Mouse (Mus musculus) lung, postnatal 0 days (tissue): ENCODE measurements around the gene Rhbdl3. TPM values are rescaled to one million over a fixed set of nuclear protein-coding genes. Genes with fewer than 3 reads are reported as not detected.

Experiments
- ATAC-seq: fragments of 200-750 bp; cut with Nextera tagmentation; 2 replicates; pipeline ENCODE4 v1.8.0; 2017; ENCODE audit warnings: moderate library complexity
- DNase-seq: peaks from one replicate; pipeline ENCODE4 v3.0.0-alpha.2; 2016; ENCODE audit warnings: low spot score
- H3K27ac ChIP-seq: fragments of 300-500 bp; sonication (generic); 2 replicates; pipeline ENCODE4 v1.5.1; 2014; ENCODE audit warnings: antibody characterized with exemption, mild to moderate bottlenecking, low read length, mixed read lengths
- H3K27me3 ChIP-seq: fragments of 300-500 bp; sonication (generic); replicated peaks from 2 replicates; pipeline ENCODE4 v1.6.1; 2014; ENCODE audit warnings: low read length, mixed read lengths; ENCODE audit not compliant: insufficient read depth
- H3K36me3 ChIP-seq: fragments of 300-500 bp; sonication (generic); 2 replicates; pipeline ENCODE4 v1.6.1; 2014; ENCODE audit warnings: low read length, mixed read lengths; ENCODE audit not compliant: insufficient read depth
- H3K4me1 ChIP-seq: fragments of 300-500 bp; sonication (generic); 2 replicates; pipeline ENCODE4 v1.6.1; 2014; ENCODE audit warnings: antibody characterized with exemption, low read depth, low read length, mixed read lengths; ENCODE audit not compliant: insufficient read depth
- H3K4me2 ChIP-seq: fragments of 300-500 bp; sonication (generic); replicated peaks from 2 replicates; pipeline ENCODE4 v1.6.1; 2014; ENCODE audit warnings: low read depth, mild to moderate bottlenecking, low read length, moderate library complexity, mixed read lengths
- H3K4me3 ChIP-seq: fragments of 300-500 bp; sonication (generic); 2 replicates; pipeline ENCODE4 v1.5.1; 2014; ENCODE audit warnings: low read depth, low read length
- H3K9ac ChIP-seq: fragments of 300-500 bp; sonication (generic); replicated peaks from 2 replicates; pipeline ENCODE4 v1.6.1; 2014; ENCODE audit warnings: low read depth, mild to moderate bottlenecking
- H3K9me3 ChIP-seq: fragments of 300-500 bp; sonication (generic); 2 replicates; pipeline ENCODE4 v1.6.1; 2016; ENCODE audit warnings: low read length, mixed read lengths
- CTCF ChIP-seq: IDR thresholded peaks from 2 replicates; pipeline ENCODE4 v1.5.1; 2016; ENCODE audit warnings: antibody characterized with exemption, mild to moderate bottlenecking
- EP300 ChIP-seq: IDR thresholded peaks from 2 replicates; pipeline ENCODE4 v1.6.1; 2016; ENCODE audit warnings: antibody characterized with exemption, mild to moderate bottlenecking, control low read depth
- WGBS: fragments of 180-500 bp; shearing (Covaris S2); extraction: QIAGEN DNeasy Blood & Tissue Kit; methylation state at CpG from one replicate; pipeline ENCODE4 v1.1.7; 2014; 5-methylcytosine and 5-hydroxymethylcytosine counted together
- polyA plus RNA-seq: library from polyadenylated mRNA; unstranded; fragments of >200 nt; fragmentation: Nextera tagmentation; extraction: Ambion mirVana; gene quantifications from 2 replicates; pipeline ENCODE4 v1.2.1, GENCODE M21; 2015

Gene Rhbdl3
- polyA plus RNA-seq, result 0.86 and 1.3 TPM in 2 replicates

DNA sequence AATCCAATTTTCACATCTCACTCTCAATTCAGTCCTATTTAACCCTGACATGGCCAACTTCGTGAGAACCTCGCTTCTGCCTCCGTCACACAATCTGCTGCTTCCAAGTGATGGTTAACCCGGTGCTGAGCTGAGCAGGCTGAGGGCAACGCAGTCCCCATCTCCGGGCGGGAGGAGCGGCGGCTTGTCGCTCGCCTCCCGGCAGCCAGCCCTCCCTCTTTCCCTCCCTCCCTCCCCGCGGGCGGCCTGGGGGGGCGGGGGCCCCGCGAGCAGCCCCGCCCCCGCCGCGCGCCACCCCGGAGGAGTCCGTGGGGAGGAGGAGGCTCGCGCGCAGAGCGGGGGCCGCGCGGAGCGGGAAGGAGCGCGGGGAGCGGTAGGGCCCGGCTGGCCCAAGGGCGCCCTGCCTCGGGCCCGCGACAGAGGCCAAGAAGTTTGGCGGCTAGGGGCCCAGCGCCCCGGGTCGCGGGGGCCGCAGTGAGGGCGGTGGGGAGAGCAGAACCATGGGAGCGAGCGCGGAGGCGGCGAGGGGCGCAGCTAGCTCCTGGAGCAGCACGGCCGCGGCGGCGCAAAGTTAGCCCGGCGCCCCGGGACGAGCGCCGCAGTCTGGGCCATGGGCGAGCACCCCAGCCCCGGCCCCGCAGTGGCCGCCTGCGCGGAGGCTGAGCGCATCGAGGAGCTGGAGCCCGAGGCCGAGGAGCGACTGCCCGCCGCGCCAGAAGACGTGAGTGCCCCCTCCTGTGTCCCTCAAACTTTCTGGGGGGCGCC lies at the start of gene Rhbdl3:
Gene Rhbdl3, plus strand, starts transcription at position 362 of the 765 bp plus-strand sequence.
- peak; percentile 69 for ATAC-seq

DNA sequence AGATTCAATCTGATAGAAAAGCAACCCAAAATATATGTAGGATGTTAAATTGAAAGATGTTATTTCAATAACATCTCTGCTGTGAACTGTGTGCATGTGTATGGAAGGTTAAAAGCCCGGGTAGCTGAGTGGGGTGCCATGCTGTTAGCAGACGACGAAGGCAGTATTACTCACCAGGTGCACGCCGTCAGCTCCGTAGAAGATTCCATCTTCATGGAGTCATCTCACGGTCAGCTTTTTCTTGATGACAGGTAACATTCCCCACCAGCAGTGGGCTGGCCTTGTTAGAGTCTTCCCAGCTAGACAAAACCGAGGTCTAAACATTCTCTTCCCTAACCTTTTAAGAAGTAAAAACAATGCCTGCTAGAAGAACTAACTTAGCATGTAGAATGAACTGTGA lies 36.6 kb upstream of the Rhbdl3 start:
- Histone ChIP-seq H3K27ac (no peak overlapping the region), H3K9ac (no peak overlapping the region), H3K4me3 (no peak overlapping the region), H3K9me3 (no peaks in the 10 kb centered on the region), H3K4me1 (no peaks in the 10 kb centered on the region), H3K27me3 (no peaks in the 10 kb centered on the region), H3K4me2 (no peak overlapping the region), H3K36me3 (0 out of 2 replicates have a peak, but pooled peaks cover 23% of the 10 kb centered on the region)
- no peak for TF ChIP-seq EP300
- no peak for TF ChIP-seq CTCF
- DNase-seq (no peak), ATAC-seq (no peak)
- 91% methylated on average over 8 of the region's 8 CpGs for WGBS

More for the DNA sequence above, at the start of gene Rhbdl3:
- H3K9me3 ChIP-seq, result no peaks in the 10 kb centered on the region
- TF ChIP-seq EP300 (no peak), CTCF (no peak)
- H3K27ac ChIP-seq, result no peak within 1 kb of the TSS
- peak; percentile 27 for DNase-seq
- H3K4me3 ChIP-seq, result peak within 1 kb of the TSS; percentile 54
- no peaks in the 10 kb centered on the region for H3K36me3 ChIP-seq
- H3K9ac ChIP-seq, result no peak within 1 kb of the TSS
- H3K4me1 ChIP-seq, result peaks cover 19% of the 10 kb centered on the region
- H3K27me3 ChIP-seq, result 0 out of 2 replicates have a peak, but pooled peaks cover 7% of the 10 kb centered on the region
- peak within 1 kb of the TSS; percentile 99 for H3K4me2 ChIP-seq
- 1% methylated on average over 39 of the region's 81 CpGs for WGBS

GRCm38 (mm10) chr11:80271096-80271495 lies 29.6 kb upstream of the Rhbdl3 start:
- Histone ChIP-seq H3K9ac (no peak overlapping the region), H3K36me3 (0 out of 2 replicates have a peak, but pooled peaks cover 7% of the 10 kb centered on the region), H3K27ac (no peak overlapping the region), H3K9me3 (no peaks in the 10 kb centered on the region), H3K27me3 (no peaks in the 10 kb centered on the region), H3K4me1 (no peaks in the 10 kb centered on the region), H3K4me3 (no peak overlapping the region), H3K4me2 (no peak overlapping the region)
- WGBS, result 81% methylated on average over 5 of the region's 5 CpGs
- ATAC-seq (no peak), DNase-seq (no peak)
- TF ChIP-seq EP300 (no peak), CTCF (no peak)

GRCm38 (mm10) chr11:80275011-80275410 lies 25.7 kb upstream of the Rhbdl3 start:
- H3K27me3 ChIP-seq, result no peaks in the 10 kb centered on the region
- no peaks in the 10 kb centered on the region for H3K9me3 ChIP-seq
- no peak overlapping the region for H3K4me2 ChIP-seq
- TF ChIP-seq CTCF (peak; percentile 21), EP300 (no peak)
- H3K4me3 ChIP-seq, result no peak overlapping the region
- ATAC-seq (no peak), DNase-seq (no peak)
- no peaks in the 10 kb centered on the region for H3K36me3 ChIP-seq
- 39% methylated on average over 3 of the region's 3 CpGs for WGBS
- H3K4me1 ChIP-seq, result no peaks in the 10 kb centered on the region
- no peak overlapping the region for H3K27ac ChIP-seq
- H3K9ac ChIP-seq, result no peak overlapping the region

DNA sequence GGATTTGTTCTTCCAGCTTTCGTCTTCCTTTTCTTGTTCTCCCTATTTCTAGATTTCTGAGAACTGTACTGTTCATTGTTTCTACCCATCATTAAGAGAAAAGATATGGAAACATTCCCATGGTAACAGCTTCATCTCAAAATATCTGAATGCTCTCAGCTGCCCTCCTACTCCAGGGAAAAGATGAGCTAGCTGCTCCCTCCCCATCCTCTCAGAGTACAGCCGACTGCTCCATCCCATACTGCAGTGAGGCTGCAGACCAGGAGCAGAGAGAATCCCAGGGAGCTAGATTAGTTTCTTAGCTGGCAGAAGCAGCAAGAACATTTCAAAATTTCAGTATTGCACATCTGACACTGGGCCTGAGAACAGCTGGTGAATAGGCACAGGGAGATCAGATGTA lies 22.7 kb upstream of the Rhbdl3 start:
- TF ChIP-seq EP300, result no peak
- no peak for TF ChIP-seq CTCF
- Histone ChIP-seq H3K4me1 (no peaks in the 10 kb centered on the region), H3K9me3 (no peaks in the 10 kb centered on the region), H3K27ac (no peak overlapping the region), H3K9ac (no peak overlapping the region), H3K36me3 (no peaks in the 10 kb centered on the region), H3K4me2 (no peak overlapping the region), H3K4me3 (no peak overlapping the region), H3K27me3 (no peaks in the 10 kb centered on the region)
- DNase-seq, result no peak
- ATAC-seq, result no peak
- 49% methylated on average over 2 of the region's 2 CpGs for WGBS

GRCm38 (mm10) chr11:80283786-80284185 lies 16.9 kb upstream of the Rhbdl3 start:
- DNase-seq, result no peak
- Histone ChIP-seq H3K4me1 (no peaks in the 10 kb centered on the region), H3K9me3 (no peaks in the 10 kb centered on the region), H3K36me3 (no peaks in the 10 kb centered on the region), H3K9ac (no peak overlapping the region), H3K4me2 (no peak overlapping the region), H3K27me3 (no peaks in the 10 kb centered on the region), H3K4me3 (no peak overlapping the region), H3K27ac (no peak overlapping the region)
- WGBS, result 47% methylated on average over 3 of the region's 3 CpGs
- TF ChIP-seq CTCF, result 0 out of 2 replicates have a peak, but pooled peaks have one; percentile 5
- TF ChIP-seq EP300, result no peak
- 0 out of 2 replicates have a peak, but pooled peaks have one; percentile 11 for ATAC-seq
